Mouse (Mus musculus) limb, embryonic 15.5 days (tissue): ENCODE results near the gene Mief2. TPM values are rescaled to one million over a fixed set of nuclear protein-coding genes. Genes with fewer than 3 reads are reported as not detected.
A peak's percentile ranks its signal among the peaks of the same experiment; 100 is the strongest.

Experiments
- ATAC-seq: fragments of 200-750 bp; cut with Nextera tagmentation; 2 replicates; pipeline ENCODE4 v1.8.0; 2017; ENCODE audit warnings: low read depth, moderate TSS enrichment; ENCODE audit not compliant: insufficient number of reproducible peaks, low FRiP score, low TSS enrichment
- H3K27ac ChIP-seq: fragments of 300-500 bp; sonication (generic); 2 replicates; pipeline ENCODE4 v1.5.1; 2015; ENCODE audit warnings: moderate library complexity, mild to moderate bottlenecking, inconsistent platforms
- H3K27me3 ChIP-seq: fragments of 300-500 bp; sonication (generic); 2 replicates; pipeline ENCODE4 v1.6.1; 2015; ENCODE audit warnings: inconsistent platforms
- H3K36me3 ChIP-seq: fragments of 300-500 bp; sonication (generic); 2 replicates; pipeline ENCODE4 v1.6.1; 2015; ENCODE audit warnings: inconsistent platforms
- H3K4me1 ChIP-seq: fragments of 300-500 bp; sonication (generic); 2 replicates; pipeline ENCODE4 v1.6.1; 2015; ENCODE audit warnings: inconsistent platforms
- H3K4me2 ChIP-seq: fragments of 300-500 bp; sonication (generic); 2 replicates; pipeline ENCODE4 v1.6.1; 2015; ENCODE audit warnings: mild to moderate bottlenecking, inconsistent platforms
- H3K4me3 ChIP-seq: fragments of 300-500 bp; sonication (generic); 2 replicates; pipeline ENCODE4 v1.5.1; 2015; ENCODE audit warnings: mild to moderate bottlenecking, inconsistent platforms
- H3K9ac ChIP-seq: fragments of 300-500 bp; sonication (generic); 2 replicates; pipeline ENCODE4 v1.6.1; 2015; ENCODE audit warnings: inconsistent platforms
- H3K9me3 ChIP-seq: fragments of 300-500 bp; sonication (generic); 2 replicates; pipeline ENCODE4 v1.6.1; 2016; ENCODE audit warnings: inconsistent platforms
- WGBS: fragments of 180-500 bp; shearing (Covaris S2); methylation state at CpG from one replicate; pipeline ENCODE4 v1.1.7; 2015; 5-methylcytosine and 5-hydroxymethylcytosine counted together
- polyA plus RNA-seq: library from polyadenylated mRNA; unstranded; fragments of >200 nt; fragmentation: Nextera tagmentation; extraction: Ambion mirVana; gene quantifications from 2 replicates; pipeline ENCODE4 v1.2.1, GENCODE M21; 2015

Mief2 gene
- polyA plus RNA-seq, 1 experiment from 2014 or later: 15.1 TPM

GRCm38 (mm10) chr11:60706696-60707480 is 21.3 kb upstream of the Mief2 start:
- H3K27me3 ChIP-seq: no peaks in the 10 kb centered on the region
- H3K4me1 ChIP-seq: peaks cover 18% of the 10 kb centered on the region
- peaks cover 92% of the 10 kb centered on the region for H3K36me3 ChIP-seq
- ATAC-seq: no peak; the same call in 1 of the 2 replicates
- no peaks in the 10 kb centered on the region for H3K9me3 ChIP-seq
- H3K27ac ChIP-seq: peak overlapping the region; percentile 28; the same call in 1 of the 2 replicates
- H3K4me3 ChIP-seq: no peak overlapping the region
- 87% methylated on average over 14 of the region's 14 CpGs for WGBS
- no peak overlapping the region for H3K9ac ChIP-seq
- no peak overlapping the region for H3K4me2 ChIP-seq

GRCm38 (mm10) chr11:60707672-60708071 is 20.5 kb upstream of the Mief2 start:
- peaks cover 96% of the 10 kb centered on the region for H3K36me3 ChIP-seq
- H3K4me1 ChIP-seq: peaks cover 14% of the 10 kb centered on the region
- no peak overlapping the region for H3K27ac ChIP-seq
- no peaks in the 10 kb centered on the region for H3K27me3 ChIP-seq
- no peak overlapping the region for H3K4me2 ChIP-seq
- WGBS: 63% methylated on average over 3 of the region's 3 CpGs
- ATAC-seq: 0 out of 2 replicates have a peak, but pooled peaks have one; percentile 13
- H3K9me3 ChIP-seq: no peaks in the 10 kb centered on the region
- H3K9ac ChIP-seq: no peak overlapping the region
- no peak overlapping the region for H3K4me3 ChIP-seq

- 88% methylated on average over 10 of the region's 10 CpGs for WGBS
- Histone ChIP-seq H3K27ac (no peak overlapping the region), H3K4me2 (no peak overlapping the region)
Measured at GRCm38 (mm10) chr11:60708631-60709030, 19.6 kb upstream of the Mief2 start.

GRCm38 (mm10) chr11:60709481-60710465 is 18.4 kb upstream of the Mief2 start:
- H3K27ac ChIP-seq: no peak overlapping the region
- WGBS: 94% methylated on average over 45 of the region's 45 CpGs
- ATAC-seq: no peak
- H3K27me3 ChIP-seq: no peaks in the 10 kb centered on the region
- H3K4me2 ChIP-seq: no peak overlapping the region
- H3K9ac ChIP-seq: no peak overlapping the region
- H3K4me3 ChIP-seq: no peak overlapping the region
- H3K4me1 ChIP-seq: peaks cover 9% of the 10 kb centered on the region; the same call in 1 of the 2 replicates
- H3K9me3 ChIP-seq: no peaks in the 10 kb centered on the region
- H3K36me3 ChIP-seq: peaks cover 99% of the 10 kb centered on the region

More at GRCm38 (mm10) chr11:60708631-60709030, 19.6 kb upstream of the Mief2 start:
- Histone ChIP-seq H3K27me3 (no peaks in the 10 kb centered on the region), H3K9ac (no peak overlapping the region), H3K9me3 (no peaks in the 10 kb centered on the region), H3K4me1 (peaks cover 9% of the 10 kb centered on the region; the same call in 1 of the 2 replicates), H3K36me3 (peaks cover 99% of the 10 kb centered on the region), H3K4me3 (no peak overlapping the region)
- no peak for ATAC-seq

- no peak for ATAC-seq
- no peak overlapping the region for H3K4me3 ChIP-seq
- no peak overlapping the region for H3K27ac ChIP-seq
- WGBS: 93% methylated on average over 17 of the region's 17 CpGs
- H3K9me3 ChIP-seq: no peaks in the 10 kb centered on the region
- peaks cover 100% of the 10 kb centered on the region for H3K36me3 ChIP-seq
- no peaks in the 10 kb centered on the region for H3K27me3 ChIP-seq
- no peak overlapping the region for H3K4me2 ChIP-seq
- no peak overlapping the region for H3K9ac ChIP-seq
- H3K4me1 ChIP-seq: peaks cover 9% of the 10 kb centered on the region; the same call in 1 of the 2 replicates
Measured at GRCm38 (mm10) chr11:60711218-60711617, 17.0 kb upstream of the Mief2 start.

- Histone ChIP-seq H3K36me3 (peaks cover 100% of the 10 kb centered on the region), H3K9ac (no peak overlapping the region), H3K27ac (no peak overlapping the region), H3K4me1 (peaks cover 8% of the 10 kb centered on the region; the same call in 1 of the 2 replicates), H3K27me3 (no peaks in the 10 kb centered on the region), H3K9me3 (no peaks in the 10 kb centered on the region), H3K4me3 (no peak overlapping the region), H3K4me2 (no peak overlapping the region)
- ATAC-seq: no peak
- 94% methylated on average over 18 of the region's 18 CpGs for WGBS
Measured at GRCm38 (mm10) chr11:60712040-60712439, 16.2 kb upstream of the Mief2 start.

GRCm38 (mm10) chr11:60712639-60713255 is 15.5 kb upstream of the Mief2 start:
- 91% methylated on average over 13 of the region's 13 CpGs for WGBS
- ATAC-seq: no peak
- Histone ChIP-seq H3K4me1 (0 out of 2 replicates have a peak, but pooled peaks cover 1% of the 10 kb centered on the region), H3K4me3 (no peak overlapping the region), H3K9ac (no peak overlapping the region), H3K27me3 (no peaks in the 10 kb centered on the region), H3K27ac (no peak overlapping the region), H3K4me2 (no peak overlapping the region), H3K9me3 (no peaks in the 10 kb centered on the region), H3K36me3 (peaks cover 99% of the 10 kb centered on the region)

- WGBS: 87% methylated on average over 5 of the region's 5 CpGs
- Histone ChIP-seq H3K27me3 (no peaks in the 10 kb centered on the region), H3K27ac (no peak overlapping the region), H3K36me3 (peaks cover 99% of the 10 kb centered on the region), H3K9ac (no peak overlapping the region), H3K4me2 (no peak overlapping the region), H3K4me1 (no peaks in the 10 kb centered on the region), H3K4me3 (no peak overlapping the region), H3K9me3 (no peaks in the 10 kb centered on the region)
- no peak for ATAC-seq
Measured at GRCm38 (mm10) chr11:60715833-60716232, 12.4 kb upstream of the Mief2 start.

- Histone ChIP-seq H3K4me3 (no peak overlapping the region), H3K4me1 (no peaks in the 10 kb centered on the region), H3K9me3 (no peaks in the 10 kb centered on the region), H3K4me2 (no peak overlapping the region), H3K36me3 (peaks cover 97% of the 10 kb centered on the region), H3K27me3 (no peaks in the 10 kb centered on the region), H3K9ac (no peak overlapping the region), H3K27ac (no peak overlapping the region)
- ATAC-seq: no peak
- 72% methylated on average over 5 of the region's 5 CpGs for WGBS
Measured at GRCm38 (mm10) chr11:60719263-60719662, 8.9 kb upstream of the Mief2 start.

GRCm38 (mm10) chr11:60726601-60727391 is 1.4 kb upstream of the Mief2 start, which contains the start of gene Flii:
Flii (minus strand) TSS chr11:60727263.
- Histone ChIP-seq H3K9ac (peak within 1 kb of the TSS; percentile 76), H3K4me2 (peak within 1 kb of the TSS; percentile 80), H3K36me3 (peaks cover 44% of the 10 kb centered on the region), H3K9me3 (no peaks in the 10 kb centered on the region), H3K27ac (peak within 1 kb of the TSS; percentile 91), H3K4me1 (peaks cover 32% of the 10 kb centered on the region), H3K4me3 (peak within 1 kb of the TSS; percentile 87), H3K27me3 (no peaks in the 10 kb centered on the region)
- WGBS: under 1% methylated on average over 61 of the region's 71 CpGs
- peak; percentile 56 for ATAC-seq
